Mouse (Mus musculus) mature B cell (primary cell): ENCODE results near the gene Rcn3.

ENCODE experiments used
- in situ Hi-C: fragments of 300-500 bp; cut with MboI; formaldehyde crosslinking; loops from 2 replicates; pipeline ENCODE4 v1.14.3; 2019

Rcn3 gene

GRCm38 (mm10) chr7:45073949-45074348, 18.1 kb downstream of the Rcn3 start:
- in situ Hi-C loops = no loop called here

- in situ Hi-C loops = no loop called here
Observed at GRCm38 (mm10) chr7:45073171-45073707, 18.8 kb downstream of the Rcn3 start.

GRCm38 (mm10) chr7:45072230-45072629, 19.8 kb downstream of the Rcn3 start:
- in situ Hi-C loops = no loop called here

- in situ Hi-C loops = no loop called here
Observed at GRCm38 (mm10) chr7:45069671-45070070, 22.4 kb downstream of the Rcn3 start.

- in situ Hi-C loops = no loop called here
Observed at GRCm38 (mm10) chr7:45068000-45068318, 24.1 kb downstream of the Rcn3 start.

GRCm38 (mm10) chr7:45067190-45067999, 24.6 kb downstream of the Rcn3 start:
- in situ Hi-C loops = no loop called here

- in situ Hi-C loops = no loop called here
Observed at GRCm38 (mm10) chr7:45062239-45062835, 29.7 kb downstream of the Rcn3 start, which contains the start of the genes Nosip and Prrg2. TSS of gene Nosip (plus strand) at chr7:45062429. TSS of gene Prrg2 (minus strand) at chr7:45062677.

- in situ Hi-C loops = no loop called here
Observed at GRCm38 (mm10) chr7:45061532-45062075, 30.4 kb downstream of the Rcn3 start.

- in situ Hi-C loops = no loop called here
Observed at GRCm38 (mm10) chr7:45060632-45061122, 31.3 kb downstream of the Rcn3 start.

- in situ Hi-C loops = no loop called here
Observed at GRCm38 (mm10) chr7:45058607-45059571, 33.1 kb downstream of the Rcn3 start.

GRCm38 (mm10) chr7:45056972-45057348, 35.1 kb downstream of the Rcn3 start:
- in situ Hi-C loops = no loop called here

- in situ Hi-C loops = no loop called here
Observed at GRCm38 (mm10) chr7:45056329-45056971, 35.6 kb downstream of the Rcn3 start.

- in situ Hi-C loops = no loop called here
Observed at GRCm38 (mm10) chr7:45053931-45054510, 38.0 kb downstream of the Rcn3 start.

- in situ Hi-C loops = no loop called here
Observed at GRCm38 (mm10) chr7:45053117-45053930, 38.7 kb downstream of the Rcn3 start.

GRCm38 (mm10) chr7:45052862-45053116, 39.2 kb downstream of the Rcn3 start, which contains the start of gene Prr12:
TSS of gene Prr12 (minus strand) at chr7:45052881.
- in situ Hi-C loops = no loop called here

GRCm38 (mm10) chr7:45052181-45052861, 39.7 kb downstream of the Rcn3 start:
- in situ Hi-C loops = no loop called here

- in situ Hi-C loops = no loop called here
Observed at GRCm38 (mm10) chr7:45051601-45051974, 40.4 kb downstream of the Rcn3 start.

- in situ Hi-C loops = no loop called here
Observed at GRCm38 (mm10) chr7:45050945-45051600, 40.9 kb downstream of the Rcn3 start.
